Mouse (Mus musculus) liver, embryonic 18 days (tissue): ENCODE results near the gene Ttc41. TPM values are rescaled to one million over a fixed set of nuclear protein-coding genes. Genes with fewer than 3 reads are reported as not detected.

ENCODE experiments used
- polyA plus RNA-seq: library from polyadenylated mRNA; depleted of rRNA; stranded (reverse); fragments of >200 nt; gene quantifications from 2 replicates; pipeline ENCODE4 v1.2.3, GENCODE M21; 2012; rRNA removed

Gene Ttc41
- polyA plus RNA-seq = 1.1 and 1.2 TPM in 2 replicates

GRCm38 (mm10) chr10:86705318-86705921 is at the start of gene Ttc41, which contains the start of gene Hsp90b1:
Gene Ttc41 (plus strand): TSS chr10:86705811.
Gene Hsp90b1 (minus strand): TSS chr10:86705509.

GRCm38 (mm10) chr10:86763672-86764071 is 58.1 kb downstream of the Ttc41 start, which contains the start of gene Gm49358:
Gene Gm49358 (plus strand): TSS chr10:86763972.

GRCm38 (mm10) chr10:86778398-86779116 is 72.9 kb downstream of the Ttc41 start, which contains the start of gene Nt5dc3:
Gene Nt5dc3 (plus strand): TSS chr10:86779005.

Other genes starting within 250 kb of the Ttc41 start
- 0.12 and 0.23 TPM in 2 replicates for gene Syn3, start 206.9 kb upstream of the Ttc41 start, polyA plus RNA-seq
- 178 and 210 TPM in 2 replicates for gene Hsp90b1, start 302 bp upstream of the Ttc41 start, polyA plus RNA-seq
- not detected in 2 replicates for gene Gm49358, start 58.2 kb downstream of the Ttc41 start, polyA plus RNA-seq
- 1.3 and 1.9 TPM in 2 replicates for gene Nt5dc3, start 73.2 kb downstream of the Ttc41 start, polyA plus RNA-seq